Mouse (Mus musculus): Measurements from ENCODE around the gene Magix. TPM values are rescaled to one million over a fixed set of nuclear protein-coding genes. Genes with fewer than 3 reads are reported as not detected.
"Not testable (repeated sequence)": the region's sequence is repeated elsewhere in the genome, so short reads cannot be mapped to it uniquely, and the experiment has no call there.

Magix gene
- 1 to 10 TPM; 4.4 to 6.4 TPM for total RNA-seq (2021)
- long read RNA-seq, experiment 1, transcript Magix-201 (6 exons, 1,342 nt), result major isoform, 7 of 9 reads
- long read RNA-seq, experiment 1, partial matches to known transcripts, result 1 of 9 reads
- long read RNA-seq, experiment 1, other reads (novel, unspliced or antisense), result 0 of 9 reads
- long read RNA-seq, experiment 2, transcript Magix-201 (6 exons, 1,342 nt), result major isoform, 6 of 11 reads
- long read RNA-seq, experiment 2, partial matches to known transcripts, result 0 of 11 reads
- long read RNA-seq, experiment 2, other reads (novel, unspliced or antisense), result 2 of 11 reads

DNA sequence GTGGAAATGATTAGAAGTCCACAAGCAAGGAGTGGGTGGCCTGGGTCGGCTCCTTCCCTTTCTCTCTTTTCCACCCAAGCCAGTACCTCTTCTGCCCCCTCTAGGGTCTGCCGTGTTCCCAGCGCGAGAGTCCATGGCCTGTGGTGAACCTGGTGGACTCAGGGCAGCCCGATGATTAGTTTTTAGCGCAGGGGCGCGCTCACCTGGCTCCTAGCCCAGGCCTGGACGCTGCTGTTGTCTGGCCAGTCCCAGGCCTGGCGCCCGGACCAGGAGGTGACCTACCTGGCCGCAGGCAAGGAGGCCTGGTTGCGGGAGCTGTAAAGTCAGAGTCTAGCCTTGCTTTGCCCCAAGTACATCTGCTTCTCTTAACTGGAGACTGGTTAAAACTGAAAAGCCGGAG lies at the start of gene Magix:
Gene Magix, minus strand, starts transcription at position 388 of the 400 bp plus-strand sequence.
- DNase-seq, result no peak
- intact Hi-C loops (cut with DNase I; ENCODE audit: low total_unique reads), result no loop called here

GRCm38 (mm10) chrX:7728922-7729265 lies 47.8 kb upstream of the Magix start:
- intact Hi-C loops (cut with DNase I; ENCODE audit: low total_unique reads), result no loop called here
- no peak for DNase-seq

DNA sequence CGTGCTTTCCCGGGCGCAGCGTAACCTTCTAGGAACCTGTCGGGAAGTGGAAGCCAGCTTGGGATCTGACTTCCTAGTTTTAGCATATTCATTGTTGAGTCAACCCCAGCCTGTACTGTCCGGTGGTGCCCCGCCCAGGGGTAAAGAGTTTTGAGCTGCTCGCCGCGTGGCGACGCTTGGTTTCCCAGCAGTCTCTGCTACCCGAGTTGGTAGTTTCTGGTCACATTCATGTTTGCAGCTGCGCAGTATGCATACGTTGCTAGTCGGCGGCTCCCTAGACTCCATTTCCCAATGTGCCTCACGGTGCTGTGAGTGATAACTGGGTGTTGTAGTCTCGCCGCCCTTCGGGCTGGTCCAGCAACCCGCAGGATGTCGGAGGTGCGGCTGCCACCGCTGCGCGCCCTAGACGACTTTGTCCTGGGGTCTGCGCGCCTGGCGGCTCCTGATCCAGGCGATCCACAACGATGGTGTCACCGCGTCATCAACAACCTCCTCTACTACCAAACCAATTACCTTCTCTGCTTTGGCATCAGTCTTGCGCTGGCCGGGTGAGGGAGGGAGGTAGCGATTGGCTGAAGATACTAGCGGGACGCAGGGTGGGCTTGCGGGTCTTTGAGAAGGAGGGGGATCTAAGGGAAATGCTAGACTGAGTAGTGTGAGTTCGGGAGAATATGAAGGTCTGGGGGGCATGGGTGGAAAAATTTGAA lies 47.3 kb upstream of the Magix start, which contains the start of gene Praf2:
Gene Praf2, plus strand, starts transcription at position 225 of the 707 bp plus-strand sequence.
- intact Hi-C loops (cut with DNase I; ENCODE audit: low total_unique reads), result no loop called here

GRCm38 (mm10) chrX:7727176-7727575 lies 46.1 kb upstream of the Magix start:
- intact Hi-C loops (cut with DNase I; ENCODE audit: low total_unique reads), result no loop called here

More for the DNA sequence above, 47.3 kb upstream of the Magix start, which contains the start of gene Praf2:
- peak; percentile 73 for DNase-seq

GRCm38 (mm10) chrX:7725841-7726240 lies 44.8 kb upstream of the Magix start:
- intact Hi-C loops (cut with DNase I; ENCODE audit: low total_unique reads), result no loop called here
- no peak for DNase-seq

More at GRCm38 (mm10) chrX:7727176-7727575, 46.1 kb upstream of the Magix start:
- DNase-seq, result no peak

- no peak for DNase-seq
- intact Hi-C loops (cut with DNase I; ENCODE audit: low total_unique reads), result no loop called here
Observed at GRCm38 (mm10) chrX:7724135-7724534, 43.1 kb upstream of the Magix start.

DNA sequence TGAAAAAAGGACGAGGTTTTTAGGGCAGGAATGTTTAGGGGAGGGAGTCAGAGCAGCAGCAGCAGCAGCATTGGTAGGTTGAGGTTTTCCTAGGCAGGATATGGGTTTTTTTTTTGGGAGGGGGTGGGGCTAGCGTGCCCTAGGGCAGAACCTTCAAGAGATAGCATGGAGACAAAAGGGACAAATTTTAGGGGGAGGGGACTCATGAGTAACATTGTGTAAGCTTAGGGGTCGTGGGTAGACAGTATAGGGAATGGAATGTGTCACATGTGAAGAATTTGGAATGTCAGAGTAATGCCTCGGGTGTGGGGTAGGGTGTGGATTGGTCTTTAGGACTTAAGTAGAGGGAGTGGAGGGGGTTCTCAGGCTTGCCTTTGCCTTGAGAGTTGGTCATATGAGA lies 41.6 kb upstream of the Magix start:
- DNase-seq, result no peak
- intact Hi-C loops (cut with DNase I; ENCODE audit: low total_unique reads), result no loop called here

GRCm38 (mm10) chrX:7722282-7722611 lies 41.2 kb upstream of the Magix start:
- intact Hi-C loops (cut with DNase I; ENCODE audit: low total_unique reads), result no loop called here
- DNase-seq, result no peak

- intact Hi-C loops (cut with DNase I; ENCODE audit: low total_unique reads), result no loop called here
- peak; percentile 51 for DNase-seq
Observed at GRCm38 (mm10) chrX:7721514-7722281, 40.6 kb upstream of the Magix start, which contains the start of gene Gm45208. Gm45208 (plus strand) TSS chrX:7722245.

DNA sequence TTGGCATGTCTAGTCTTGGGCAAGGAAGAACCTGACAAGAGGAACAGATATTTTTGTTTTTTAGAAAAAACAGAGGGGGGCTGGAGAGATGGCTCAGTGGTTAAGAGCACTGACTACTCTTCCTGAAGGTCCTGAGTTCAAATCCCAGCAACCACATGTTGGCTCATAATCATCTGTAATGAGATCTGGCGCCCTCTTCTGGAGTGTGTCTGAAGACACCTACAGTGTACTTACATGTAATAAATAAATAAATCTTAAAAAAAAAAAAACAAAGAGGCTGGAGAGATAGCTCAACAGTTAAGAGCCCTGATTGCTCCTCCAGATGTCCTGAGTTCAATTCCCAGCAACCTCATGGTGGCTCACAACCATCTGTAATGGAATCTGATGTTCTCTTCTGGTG lies 35.0 kb upstream of the Magix start:
- intact Hi-C loops (cut with DNase I; ENCODE audit: low total_unique reads); DNase-seq: not testable (repeated sequence)

DNA sequence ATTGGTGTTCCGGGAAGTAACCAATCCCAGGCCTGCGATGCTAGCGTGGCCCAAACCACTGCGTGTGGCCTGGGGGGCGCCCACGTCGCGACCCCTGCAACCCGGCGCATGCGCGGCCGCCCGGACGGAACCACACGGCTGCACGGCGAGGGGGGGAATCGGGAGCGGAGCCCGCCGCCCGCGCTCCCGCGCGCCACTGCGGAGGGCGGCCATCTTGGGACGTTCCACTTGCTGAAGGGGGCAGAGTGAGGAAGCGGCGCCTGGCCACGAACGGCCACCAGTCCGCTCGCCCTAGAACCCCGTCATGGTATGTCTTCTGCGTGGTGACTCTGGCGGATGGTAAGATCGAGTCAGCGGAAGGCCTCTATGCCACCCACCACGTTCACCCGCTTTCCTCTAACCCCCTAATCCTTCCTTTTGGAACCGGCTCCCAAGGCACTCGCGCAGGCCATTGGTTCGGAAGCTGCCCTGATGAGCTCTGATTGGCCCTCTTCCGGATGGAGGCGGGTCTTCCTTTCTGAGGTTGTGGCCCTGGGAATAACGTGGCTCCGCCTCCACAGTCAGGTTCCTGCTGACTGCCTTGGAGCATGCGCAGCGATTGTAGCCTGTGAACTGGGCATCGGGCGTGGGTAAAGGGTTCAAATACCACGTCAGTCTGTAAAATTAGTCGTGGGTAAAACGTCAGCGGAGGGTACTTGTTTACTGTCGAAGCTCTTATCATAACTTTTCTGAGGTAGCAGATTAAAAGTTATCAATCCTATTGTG lies 33.3 kb upstream of the Magix start, which contains the start of gene Wdr45:
Gene Wdr45, plus strand, starts transcription at position 199 of the 765 bp plus-strand sequence.
- peak; percentile 92 for DNase-seq
- intact Hi-C loops (cut with DNase I; ENCODE audit: low total_unique reads), result not testable (repeated sequence)

DNA sequence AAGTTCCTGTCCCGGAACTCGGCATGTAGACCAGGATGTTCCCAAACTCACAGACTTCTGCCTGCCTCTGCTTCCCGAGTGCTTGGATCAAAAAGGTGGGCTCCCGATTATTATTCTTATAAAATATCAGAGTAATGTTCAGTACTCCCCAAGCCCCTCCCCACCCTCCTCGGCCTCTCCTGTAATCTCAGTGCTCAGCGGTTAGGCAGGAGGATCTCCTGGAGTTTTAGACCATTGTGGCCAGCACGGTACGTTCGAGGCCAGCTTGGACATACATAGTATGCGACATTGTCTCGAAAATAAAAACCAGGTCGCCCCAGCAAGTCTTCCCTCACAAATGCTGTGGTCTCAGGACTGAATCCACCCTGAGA lies 32.7 kb upstream of the Magix start:
- intact Hi-C loops (cut with DNase I; ENCODE audit: low total_unique reads); DNase-seq: not testable (repeated sequence)

DNA sequence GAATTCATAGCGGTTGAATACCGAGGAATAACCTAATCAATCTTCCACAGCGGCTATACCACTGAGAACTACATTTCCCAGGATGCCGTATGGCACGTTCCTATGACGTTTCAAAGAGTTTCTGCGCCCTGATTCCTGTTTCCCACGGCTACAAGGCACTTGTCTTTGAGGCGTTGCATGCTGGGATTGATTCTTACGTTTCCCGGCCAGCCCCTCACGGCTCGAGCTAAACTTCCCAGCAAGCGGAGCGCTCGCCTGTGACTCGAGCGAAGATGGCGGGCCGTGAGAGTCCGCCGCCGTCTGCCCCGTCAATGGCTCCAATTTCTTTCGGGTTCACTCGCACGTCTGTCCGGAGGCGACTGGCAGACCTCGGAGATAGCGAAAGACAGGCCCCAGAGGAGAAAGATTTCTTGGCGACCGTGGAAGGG lies 15.9 kb upstream of the Magix start, which contains the start of gene Gpkow:
Gene Gpkow, plus strand, starts transcription at position 178 of the 428 bp plus-strand sequence.
- intact Hi-C loops (cut with DNase I; ENCODE audit: low total_unique reads), result no loop called here
- DNase-seq, result peak; percentile 80

- intact Hi-C loops (cut with DNase I; ENCODE audit: low total_unique reads), result no loop called here
- DNase-seq, result no peak
Observed at GRCm38 (mm10) chrX:7696520-7696919, 15.5 kb upstream of the Magix start.

DNA sequence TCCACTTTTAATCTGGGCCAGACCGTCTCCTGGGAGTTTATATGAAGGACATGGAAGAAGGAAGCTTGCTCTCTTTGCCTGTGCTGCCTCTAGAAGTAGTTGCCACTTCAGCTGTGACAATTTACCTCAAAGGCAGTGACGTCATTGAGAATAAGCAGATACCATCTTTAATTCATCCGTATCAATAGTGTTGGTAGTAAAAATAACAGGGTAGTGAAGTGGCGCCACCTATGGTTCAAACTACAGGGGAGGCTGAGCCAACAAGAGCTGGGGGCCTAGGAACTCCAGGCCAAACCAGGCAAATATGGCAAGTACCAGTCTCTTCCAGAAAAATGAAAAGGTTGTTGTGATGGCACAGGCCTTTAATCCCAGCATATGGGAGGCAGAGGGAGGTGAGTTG lies 11.8 kb upstream of the Magix start:
- no peak for DNase-seq
- intact Hi-C loops (cut with DNase I; ENCODE audit: low total_unique reads), result no loop called here

DNA sequence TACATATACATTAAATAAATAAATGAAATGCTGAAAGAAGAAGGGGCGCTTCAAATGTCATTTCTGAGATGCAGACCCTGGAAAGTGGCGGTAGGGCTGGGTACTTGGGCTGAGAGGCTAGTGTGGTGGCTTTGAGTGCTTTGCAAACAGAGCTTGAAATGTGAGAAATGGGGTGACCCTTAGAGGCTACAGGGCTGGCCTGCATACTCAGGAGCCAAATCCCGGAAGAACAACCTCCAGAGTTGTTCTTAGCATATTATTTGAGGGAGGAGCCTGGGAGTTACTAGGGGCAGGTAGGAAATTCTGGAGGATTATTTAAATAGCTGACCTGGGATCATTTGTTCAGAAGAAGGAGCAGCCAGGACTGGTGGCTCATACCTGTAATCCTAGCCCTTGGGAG lies 9.4 kb upstream of the Magix start:
- intact Hi-C loops (cut with DNase I; ENCODE audit: low total_unique reads), result no loop called here
- DNase-seq, result no peak

DNA sequence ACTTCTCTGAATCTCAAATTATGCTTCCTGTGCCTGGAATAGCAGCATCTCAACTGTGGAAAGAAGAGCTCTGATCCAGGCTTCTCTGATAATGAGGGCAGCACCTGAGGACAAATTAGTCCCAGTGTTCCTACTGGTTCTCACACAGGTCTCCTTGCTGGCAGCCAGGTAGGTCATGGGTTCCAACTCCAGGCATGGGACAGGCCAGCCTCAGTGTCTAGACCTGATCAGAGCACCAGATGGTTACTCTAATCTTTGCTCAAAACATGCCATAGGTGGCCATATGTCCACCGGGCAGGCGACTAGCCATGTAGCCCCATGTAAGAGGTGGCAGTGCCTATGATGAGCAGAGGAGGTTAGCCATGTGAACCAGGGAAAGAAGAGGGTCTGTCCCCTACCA lies 7.3 kb upstream of the Magix start:
- intact Hi-C loops (cut with DNase I; ENCODE audit: low total_unique reads), result loop anchor here (5.0 kb wide), 1 partner anchor 46 kb away; no protein-coding TSS in a partner anchor
- DNase-seq, result no peak

DNA sequence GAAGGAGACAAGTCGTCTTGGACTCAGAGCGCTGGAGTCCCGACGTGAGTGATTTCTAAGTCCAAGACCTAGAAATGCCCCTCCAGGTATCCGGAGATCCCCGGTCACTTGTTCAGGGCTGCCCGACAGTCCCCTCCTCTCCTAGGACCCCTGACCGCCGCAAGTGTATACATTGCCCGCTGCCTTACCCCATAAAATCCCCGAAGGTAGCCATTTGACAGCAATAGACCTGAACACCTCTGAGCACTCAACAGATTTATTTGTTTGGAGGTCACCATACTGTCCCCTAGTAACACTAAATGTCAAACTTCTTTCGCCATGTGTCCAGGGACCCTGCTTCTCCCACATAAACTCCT lies 1.0 kb downstream of the Magix start:
- DNase-seq, result no peak
- intact Hi-C loops (cut with DNase I; ENCODE audit: low total_unique reads), result no loop called here

DNA sequence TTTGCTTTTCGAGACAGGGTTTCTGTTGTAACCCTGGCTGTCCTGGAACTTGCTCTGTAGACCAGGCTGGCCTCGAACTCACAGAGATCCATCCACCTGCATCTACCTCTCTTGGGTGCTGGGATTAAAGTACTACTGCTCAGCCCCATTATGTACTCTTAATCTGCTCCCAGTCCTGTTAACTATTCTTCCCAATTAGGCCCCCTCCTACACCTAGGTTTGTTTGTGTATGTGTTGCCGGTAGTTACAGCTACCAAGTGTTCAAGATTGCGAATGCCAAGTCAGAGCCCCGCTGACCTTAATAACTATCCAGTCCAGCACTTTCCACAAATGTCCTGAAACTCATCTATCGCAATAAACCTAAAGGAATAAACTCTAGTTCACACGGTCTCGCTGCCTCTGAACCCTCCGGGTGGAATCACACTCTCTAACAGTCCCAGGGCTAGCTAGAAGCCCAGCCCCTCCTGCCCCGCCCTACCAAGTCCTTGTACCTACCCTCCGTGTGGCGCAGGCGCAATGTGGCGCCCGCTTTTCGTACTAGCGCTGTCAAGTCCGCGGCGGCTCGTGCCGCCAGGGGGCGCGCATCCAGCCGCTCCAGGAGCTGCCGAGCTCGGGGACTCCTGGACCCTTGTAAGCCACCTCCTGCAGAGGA lies 1.5 kb downstream of the Magix start:
- intact Hi-C loops (cut with DNase I; ENCODE audit: low total_unique reads), result no loop called here
- DNase-seq, result peak; percentile 91
